Mouse (Mus musculus) naive thymus-derived CD4-positive, alpha-beta T cell, adult 2 months (primary cell): ENCODE measurements at regions not wholly inside any gene's neighbourhood (a gene's known extent, or its start where the extent isn't known, plus 50 kb on each side); places are given as distances from the start of the nearest gene placed in this dataset.
A peak's percentile ranks its signal among the peaks of the same experiment; 100 is the strongest.

Experiments used
- DNase-seq: peaks from one replicate; pipeline ENCODE4 v3.0.0-alpha.2; 2011; ENCODE audit warnings: low read depth

DNA sequence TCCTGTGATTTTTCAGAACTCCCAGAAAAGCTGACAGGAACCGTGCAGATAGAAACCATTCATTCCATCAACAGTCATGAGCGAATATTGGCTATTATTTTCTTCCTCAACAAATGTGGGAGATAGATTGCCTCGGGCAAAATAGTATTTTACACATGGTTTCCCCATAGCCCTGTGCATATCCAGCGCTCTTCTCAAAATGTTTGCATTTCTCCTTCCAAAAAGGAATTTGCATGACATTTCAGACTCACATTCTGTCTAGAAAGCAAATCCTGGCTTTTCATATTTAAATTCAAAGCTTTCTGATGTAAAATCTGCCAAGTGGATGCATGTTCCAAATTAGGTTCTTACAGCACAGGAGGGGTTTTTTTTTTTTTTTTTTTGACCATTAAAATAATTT, 82.2 kb upstream of the Zfhx3 start:
- DNase-seq: no peak

DNA sequence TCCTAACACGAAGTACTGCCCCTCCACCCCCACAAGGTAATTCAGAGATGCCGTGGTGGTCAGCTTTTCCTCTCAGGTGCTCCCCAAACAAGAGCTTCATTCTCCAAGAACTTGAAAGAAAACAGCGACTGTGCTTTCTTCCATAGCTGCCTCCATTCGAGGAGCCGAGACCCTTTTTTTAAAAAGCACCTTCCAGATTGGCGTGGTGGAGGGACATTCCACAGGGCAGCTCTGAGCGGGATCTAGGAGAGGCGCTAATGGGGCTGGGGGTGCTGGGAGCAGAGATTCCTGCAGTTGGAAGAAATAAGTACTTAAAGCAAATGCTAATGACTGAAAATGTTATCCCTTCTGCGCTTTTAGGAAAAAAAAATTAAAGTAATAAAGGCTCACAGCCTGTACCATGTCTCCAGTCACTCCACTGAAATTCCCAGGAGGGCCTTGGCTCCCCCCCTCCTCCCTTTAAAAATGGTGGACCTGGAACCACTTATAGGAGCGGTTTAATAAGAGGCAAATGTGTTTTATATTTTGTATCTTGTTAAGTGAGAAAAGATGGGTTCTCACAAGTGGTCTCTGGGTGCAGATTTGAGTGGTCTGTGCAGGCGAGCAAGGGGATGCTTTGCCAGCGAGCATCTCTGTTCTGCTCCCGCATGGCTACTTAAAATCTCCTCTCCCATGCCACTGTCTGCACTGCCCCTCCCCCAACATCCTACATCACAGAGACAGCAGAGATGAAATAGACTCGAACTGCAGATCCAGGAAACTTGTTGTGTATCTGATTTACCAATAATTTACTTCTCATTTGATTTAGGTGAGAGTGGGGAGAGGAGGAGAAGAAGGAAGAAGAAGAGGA, 77.4 kb upstream of the Zfhx3 start:
- DNase-seq: no peak

DNA sequence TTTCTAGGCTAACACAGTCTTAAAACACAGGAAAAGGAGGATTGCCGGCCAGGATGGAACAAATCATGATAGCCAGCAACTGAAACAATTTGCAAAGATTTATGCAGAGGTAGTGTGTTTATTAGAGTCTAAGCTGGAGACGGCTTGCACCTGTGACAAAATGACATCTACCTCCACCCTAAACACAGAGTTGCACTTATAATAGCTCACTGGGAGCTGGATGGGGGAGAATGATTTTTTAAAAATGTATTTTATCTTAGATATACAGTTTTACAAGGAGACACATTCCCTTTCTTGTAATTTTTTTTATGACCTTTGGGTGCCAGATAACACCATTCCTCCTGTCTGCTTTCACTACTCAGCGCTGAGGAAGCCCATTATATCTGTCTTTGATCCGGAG, 76.7 kb upstream of the Zfhx3 start:
- DNase-seq: no peak

DNA sequence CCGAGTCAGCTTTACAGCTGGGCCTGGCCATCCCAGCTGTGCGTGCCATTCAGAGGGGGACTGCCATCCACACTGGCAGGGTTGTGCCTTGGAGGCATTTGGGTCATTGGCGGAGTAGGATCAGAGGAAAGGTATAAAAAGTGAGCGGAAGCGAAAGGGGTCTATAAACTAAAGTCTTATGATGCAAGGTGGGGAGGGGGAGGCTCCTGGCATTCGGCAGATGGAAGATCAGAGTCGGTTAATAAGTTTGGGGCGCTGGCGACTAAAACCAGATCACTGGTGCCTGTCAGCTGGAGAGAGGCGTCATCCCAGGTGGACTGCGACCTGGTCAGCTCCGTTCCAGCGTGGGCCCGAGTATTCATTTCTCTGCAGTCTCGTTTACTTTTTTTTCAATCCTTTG, 70.7 kb upstream of the Zfhx3 start:
- no peak for DNase-seq

DNA sequence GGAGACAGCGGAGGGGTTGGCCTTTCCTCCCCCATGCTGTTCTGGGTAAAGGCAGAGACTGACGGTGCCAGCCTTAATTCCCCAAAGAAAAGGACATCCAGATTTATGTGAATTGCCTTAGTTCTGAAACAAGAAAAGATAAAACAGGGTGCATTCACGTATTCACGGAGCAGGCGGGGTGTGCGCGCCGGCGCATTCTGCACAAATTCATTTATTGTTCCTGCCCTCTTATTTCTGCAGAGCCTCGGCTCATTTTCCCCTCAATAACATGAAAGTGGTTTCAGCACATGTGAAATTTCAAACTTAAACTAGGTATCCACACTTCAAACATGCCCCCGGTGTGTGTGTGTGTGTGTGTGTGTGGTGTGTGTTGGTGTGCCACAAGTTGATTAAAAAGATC, 70.3 kb upstream of the Zfhx3 start:
- DNase-seq: no peak

DNA sequence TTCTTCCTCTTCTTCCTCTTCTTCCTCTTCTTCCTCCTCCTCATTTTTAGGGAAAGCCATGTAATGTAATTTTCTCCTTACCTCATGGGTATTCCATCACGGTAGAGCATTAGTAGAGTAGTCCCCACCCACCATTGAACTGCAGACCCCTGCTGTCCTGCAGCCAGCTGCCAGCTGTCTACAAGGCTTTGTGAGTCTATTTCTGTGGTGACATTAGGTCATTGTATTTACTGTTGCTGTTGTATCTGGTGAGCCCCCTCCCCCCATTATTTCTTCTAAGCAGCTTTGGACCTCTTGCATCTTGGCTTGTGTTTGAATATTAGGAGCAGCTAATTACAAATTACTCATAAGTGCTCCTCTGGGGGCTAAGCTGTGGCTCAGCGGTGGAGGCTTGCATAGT, 66.0 kb upstream of the Zfhx3 start:
- DNase-seq: no peak

DNA sequence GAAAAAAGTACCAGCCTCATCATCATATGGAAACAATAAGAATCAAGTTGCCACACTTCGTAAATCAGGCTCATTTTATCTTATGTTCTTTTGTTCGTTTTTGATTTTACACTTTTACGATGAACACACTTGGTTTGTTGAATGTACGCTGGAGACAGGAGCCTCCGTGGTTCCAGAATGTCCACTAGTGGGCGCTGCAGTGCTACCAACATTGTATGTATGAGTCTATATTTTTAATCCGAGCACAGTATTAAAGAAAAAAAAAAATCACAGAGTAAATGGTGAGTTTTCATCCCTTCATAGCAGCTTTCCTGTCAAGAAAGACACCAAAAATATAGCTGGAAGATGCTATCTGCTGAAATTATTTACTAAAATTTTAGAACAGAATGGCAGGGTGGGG, 60.6 kb upstream of the Zfhx3 start:
- peak; percentile 19 for DNase-seq

DNA sequence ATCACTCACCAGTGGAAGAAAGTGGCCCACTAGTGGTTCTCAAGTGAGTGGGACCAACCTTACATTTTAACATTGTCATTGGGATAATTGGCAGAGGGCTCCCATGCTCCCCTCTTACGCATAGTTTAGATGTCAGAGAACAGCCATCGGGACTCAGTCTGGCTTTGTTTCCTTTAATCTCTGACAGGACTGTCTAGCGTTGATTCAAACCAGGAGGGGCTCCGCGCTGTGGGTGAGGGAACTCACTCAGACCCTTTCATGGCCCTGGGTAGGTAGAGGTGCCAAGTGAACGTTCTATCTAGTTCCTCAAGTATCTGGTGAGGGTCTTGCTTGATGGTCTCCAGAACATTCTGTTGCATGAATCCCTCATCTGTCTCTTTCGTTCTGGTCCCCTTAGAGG, 56.9 kb upstream of the Zfhx3 start:
- no peak for DNase-seq

DNA sequence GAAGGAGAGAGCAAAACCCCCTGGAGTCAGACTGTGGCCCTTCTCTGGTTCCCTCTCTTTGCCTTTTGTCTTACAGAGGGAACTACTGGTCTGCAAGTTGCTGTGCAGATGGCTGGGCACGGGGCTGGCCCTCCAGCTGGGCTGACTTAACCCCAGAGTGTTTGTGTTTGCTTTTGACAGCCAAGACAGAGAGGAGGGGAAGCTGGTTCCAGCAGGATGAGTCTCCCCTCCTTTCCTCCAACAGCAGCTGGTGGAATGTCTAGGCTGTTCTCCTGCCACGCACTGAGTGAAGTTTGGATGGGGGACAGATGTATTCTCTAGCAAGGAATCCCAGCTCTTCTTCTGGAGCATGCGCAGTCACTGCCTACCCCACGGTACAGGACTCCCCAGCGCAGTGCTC, 56.5 kb upstream of the Zfhx3 start:
- DNase-seq: no peak

DNA sequence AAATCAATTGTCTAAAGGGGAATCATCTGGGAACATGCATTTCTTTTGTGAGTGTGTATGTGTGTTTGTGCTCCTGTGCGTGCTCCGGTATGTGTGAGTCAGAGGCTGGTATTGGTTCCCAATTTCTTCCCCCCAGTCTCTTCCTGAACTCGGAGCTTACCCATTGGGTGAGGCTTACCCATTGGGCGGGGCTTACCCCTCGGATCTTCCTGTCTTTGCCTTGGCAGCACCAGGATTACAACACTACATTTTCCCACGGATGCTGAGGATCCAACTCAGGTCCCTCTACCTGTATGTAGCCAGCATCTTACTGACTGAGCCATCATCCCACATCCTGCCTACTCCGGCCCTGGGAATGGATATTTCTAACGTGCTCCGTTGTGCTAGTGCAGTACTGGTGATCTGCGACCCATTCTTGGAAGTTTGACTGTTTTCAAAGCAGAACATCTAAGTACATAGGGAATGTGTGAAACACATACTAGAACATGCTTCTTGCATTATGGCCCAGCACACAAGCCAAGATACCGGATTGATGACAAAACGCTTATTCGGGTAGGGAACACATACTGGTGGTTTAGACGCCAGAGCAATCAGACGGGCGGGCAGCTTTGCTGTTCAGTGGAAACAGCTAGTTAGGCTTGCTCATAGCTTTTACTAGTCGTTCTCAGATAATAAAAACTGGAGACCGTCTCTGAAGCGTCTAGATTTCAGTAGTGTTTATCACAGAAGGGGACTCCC, 55.8 kb upstream of the Zfhx3 start:
- no peak for DNase-seq

DNA sequence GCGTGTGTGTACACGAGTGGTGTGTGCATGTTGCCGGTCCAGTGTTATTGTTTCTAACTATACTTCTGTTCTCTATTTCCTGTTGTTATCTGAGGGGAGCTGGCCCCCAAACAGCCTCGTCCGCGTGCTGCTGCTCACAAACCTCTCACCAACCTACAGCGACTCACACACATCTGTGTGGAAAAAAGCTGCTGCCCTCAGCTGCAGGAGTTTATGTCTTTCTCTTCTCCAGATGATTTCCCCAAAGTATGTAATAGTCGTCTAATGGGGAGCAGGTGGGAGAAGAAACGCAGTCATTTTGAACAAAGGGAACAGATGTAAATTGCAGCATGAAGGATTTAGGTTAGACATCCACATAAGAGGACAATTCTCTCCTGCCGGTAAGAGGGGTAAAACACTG, 55.1 kb upstream of the Zfhx3 start:
- DNase-seq: no peak

DNA sequence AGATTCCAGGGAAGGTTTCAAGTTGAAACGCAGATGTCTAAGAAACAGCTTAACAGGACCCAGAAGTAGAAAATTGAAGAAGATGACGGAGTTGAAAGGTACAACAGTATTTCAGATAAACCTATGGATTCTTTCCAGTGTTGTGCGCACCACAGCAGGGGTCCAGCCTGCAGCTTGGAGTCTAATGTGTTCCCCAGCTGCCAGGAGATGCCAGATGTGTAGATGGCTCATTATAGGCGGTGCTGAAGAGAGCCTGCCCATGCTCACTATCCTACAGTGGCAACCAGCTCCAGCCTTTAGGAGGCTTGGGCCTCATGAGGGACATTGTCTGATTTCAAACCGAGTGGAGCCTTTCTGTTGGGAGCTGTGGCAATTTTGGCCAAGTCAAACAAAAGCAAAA, 51.5 kb upstream of the Zfhx3 start:
- no peak for DNase-seq
